Mouse (Mus musculus): ENCODE measurements around the gene Hamp2. TPM values are rescaled to one million over a fixed set of nuclear protein-coding genes. Genes with fewer than 3 reads are reported as not detected.
"Not testable (repeated sequence)": the region's sequence is repeated elsewhere in the genome, so short reads cannot be mapped to it uniquely, and the experiment has no call there.

Gene Hamp2
- total RNA-seq, 2 experiments from 2014 or later, result 2.9 to 4.6 TPM

DNA sequence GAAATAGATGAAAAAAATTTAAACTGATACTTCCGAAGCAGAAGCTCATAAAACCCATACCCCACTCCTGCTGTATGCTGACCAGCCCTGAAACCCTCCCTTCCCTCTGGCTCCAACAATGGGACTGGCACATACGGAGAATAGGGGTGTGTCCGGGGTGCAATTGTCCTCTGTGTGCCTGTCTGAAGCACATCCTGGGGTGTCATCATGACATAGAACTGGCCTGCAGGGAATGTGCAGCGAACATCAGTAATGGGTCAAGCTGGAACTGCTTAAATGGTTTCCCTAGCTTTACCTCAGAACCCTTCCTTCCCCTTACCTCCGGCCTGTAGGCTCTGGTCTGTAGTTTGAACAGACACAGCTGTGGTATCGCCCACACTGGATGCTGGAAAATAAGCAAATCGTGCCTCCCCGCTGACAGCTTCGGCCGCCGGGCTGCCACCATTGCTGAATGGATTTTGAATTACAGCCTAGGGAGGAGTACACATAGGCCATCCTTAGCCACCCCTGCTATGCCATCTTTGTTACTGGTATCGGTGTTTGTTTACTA, 30.6 kb upstream of the Hamp2 start:
- intact Hi-C loops (cut with DNase I), result loop anchor here (5.0 to 10.0 kb wide), 4 partner anchors 97 to 360 kb away; partner anchors contain the start of genes Fxyd7, Tmem147 and Zbtb32
- no peak for DNase-seq

DNA sequence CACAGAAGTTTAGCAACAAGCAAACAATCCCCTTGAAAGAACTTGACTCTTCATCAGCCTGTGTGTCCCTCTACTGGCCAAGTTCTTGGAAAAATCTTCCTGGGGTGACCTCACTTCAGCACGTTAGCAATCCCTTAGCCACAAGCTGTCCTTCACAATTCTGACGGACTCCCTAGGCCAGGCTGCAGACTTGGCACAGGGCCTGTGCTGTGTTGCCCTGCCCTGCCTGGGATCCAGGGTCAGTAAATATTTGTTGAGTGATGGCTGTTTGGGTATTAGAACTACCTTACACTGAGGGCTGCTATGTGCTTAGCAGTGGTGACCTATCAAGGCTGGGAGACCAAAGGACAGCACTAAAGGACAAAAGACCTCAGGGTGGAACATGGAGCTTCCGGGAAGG, 29.6 kb upstream of the Hamp2 start:
- intact Hi-C loops (cut with DNase I), result loop anchor here (10.0 kb wide), 1 partner anchor 359 kb away; the partner anchor contains the start of gene Zbtb32
- DNase-seq, result no peak

DNA sequence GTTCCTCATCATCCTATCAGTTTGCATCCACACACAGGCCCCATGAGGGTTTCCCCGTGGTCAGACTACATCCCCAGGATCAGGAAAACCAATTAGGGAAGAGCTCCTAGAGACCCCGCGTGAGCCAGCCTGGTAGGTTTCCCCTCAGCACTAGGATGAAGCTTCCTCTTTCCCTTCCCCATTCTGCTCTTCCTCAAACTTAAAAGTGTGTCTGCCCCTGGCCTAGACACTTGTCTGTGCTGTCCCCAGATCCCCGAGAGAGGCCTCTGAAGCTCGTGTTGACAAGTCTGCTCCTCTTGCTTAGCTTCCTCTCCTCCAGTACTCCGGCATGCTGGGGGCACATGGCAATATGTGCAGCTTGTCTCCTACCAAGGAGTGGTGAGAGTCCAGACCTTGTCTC, 29.0 kb upstream of the Hamp2 start:
- DNase-seq, result peak in 1 of 2 experiments; percentile 11
- intact Hi-C loops (cut with DNase I), result loop anchor here (10.0 kb wide), 1 partner anchor 359 kb away; the partner anchor contains the start of gene Zbtb32

DNA sequence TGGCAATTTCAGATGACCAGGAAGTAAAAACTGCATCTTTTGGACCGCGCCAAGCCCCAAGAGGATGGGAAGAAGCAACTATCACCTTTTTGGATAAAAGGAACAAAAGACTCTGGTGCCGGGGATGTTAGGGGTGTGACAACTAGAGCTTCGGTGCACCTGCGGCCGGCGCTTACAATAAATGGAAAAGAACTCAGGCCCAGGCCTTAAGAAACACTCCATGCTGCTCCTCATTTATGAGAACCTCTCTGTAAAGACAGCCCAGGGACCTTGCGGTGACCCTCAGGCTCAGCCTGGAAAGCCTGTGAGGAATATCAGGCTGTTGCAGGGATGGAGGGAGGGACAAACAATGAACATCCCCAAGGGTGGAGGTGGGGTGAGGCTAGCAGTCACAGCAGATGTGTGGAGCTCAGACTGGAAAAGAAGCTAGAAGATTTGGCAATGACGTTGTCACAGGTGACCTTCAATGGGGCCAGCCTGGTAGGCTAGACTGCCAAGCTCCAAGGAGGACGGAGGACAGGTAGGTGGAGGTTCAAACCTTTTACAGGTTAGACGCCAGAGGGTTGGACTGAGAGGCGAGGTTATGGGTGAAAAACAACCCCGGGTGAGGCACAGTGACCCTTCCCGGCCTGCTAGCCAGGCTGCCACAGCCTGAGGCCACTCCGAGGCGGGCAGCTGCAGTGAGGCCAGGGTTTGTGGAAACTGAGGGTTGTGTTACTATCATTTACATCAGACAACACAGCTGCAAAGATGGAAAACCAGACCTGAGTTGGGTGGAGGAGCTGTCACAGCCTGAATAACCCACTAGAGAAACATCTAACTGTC, 28.2 kb upstream of the Hamp2 start:
- intact Hi-C loops (cut with DNase I), result loop anchor here (10.0 kb wide), 1 partner anchor 358 kb away; the partner anchor contains the start of gene Zbtb32
- DNase-seq, result no peak

DNA sequence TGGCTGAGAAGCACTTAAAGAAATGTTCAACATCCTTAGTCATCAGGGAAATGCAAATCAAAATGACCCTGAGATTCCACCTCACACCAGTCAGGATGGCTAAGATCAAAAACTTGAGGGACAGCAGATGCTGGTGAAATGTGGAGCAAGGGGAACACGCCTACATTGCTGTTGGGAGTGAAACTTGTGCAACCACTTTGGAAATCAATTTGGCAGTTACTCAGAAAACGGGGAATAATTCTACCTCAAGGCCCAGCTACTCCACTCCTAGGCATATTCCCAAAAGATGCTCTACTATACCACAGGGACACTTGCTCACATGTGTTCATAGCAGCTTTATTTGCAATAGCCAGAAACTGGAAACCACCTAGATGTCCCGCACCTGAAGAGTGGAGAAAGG, 25.4 kb upstream of the Hamp2 start:
- intact Hi-C loops (cut with DNase I), result loop anchor here (10.0 kb wide), 1 partner anchor 355 kb away; the partner anchor contains the start of gene Zbtb32
- not testable (repeated sequence) for DNase-seq

DNA sequence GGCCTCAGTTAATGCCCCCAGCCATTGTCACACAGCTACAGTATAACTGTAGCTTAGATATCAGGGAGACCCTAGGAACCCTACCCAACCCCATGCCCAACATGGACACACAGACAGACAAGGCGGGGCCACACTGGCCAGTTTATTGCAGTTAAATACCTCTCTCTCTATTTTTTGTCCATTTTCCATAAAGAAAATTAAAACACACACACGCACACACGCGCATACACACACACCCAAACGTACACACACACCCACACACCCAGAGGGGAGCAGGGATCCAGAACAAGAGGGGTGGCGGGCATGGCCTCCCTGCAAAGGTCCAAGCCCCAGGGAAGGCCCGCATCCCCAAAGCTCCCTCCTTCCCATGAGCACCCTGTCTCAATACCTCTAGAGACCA, 21.4 kb upstream of the Hamp2 start:
- no peak for DNase-seq
- intact Hi-C loops (cut with DNase I), result no loop called here

DNA sequence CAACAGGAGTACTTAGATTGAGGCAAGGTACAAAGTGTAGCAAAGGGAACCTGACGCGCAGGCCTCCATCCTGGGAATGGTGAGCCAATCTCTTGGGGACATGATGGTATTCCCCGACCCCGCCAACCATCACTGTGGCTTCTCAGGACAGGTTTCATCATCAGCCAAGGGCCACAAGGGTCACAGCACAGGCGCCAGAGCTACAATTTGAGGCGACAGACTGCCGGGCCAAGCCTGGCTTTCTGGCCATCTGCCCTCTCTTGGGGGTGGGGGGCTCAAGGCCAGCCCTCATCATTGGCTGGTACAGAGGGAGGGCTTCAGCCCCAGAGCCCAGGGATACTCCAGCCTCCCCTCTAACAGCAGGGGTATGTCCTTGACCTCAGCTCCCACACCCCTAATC, 21.0 kb upstream of the Hamp2 start:
- intact Hi-C loops (cut with DNase I), result not testable (repeated sequence)

DNA sequence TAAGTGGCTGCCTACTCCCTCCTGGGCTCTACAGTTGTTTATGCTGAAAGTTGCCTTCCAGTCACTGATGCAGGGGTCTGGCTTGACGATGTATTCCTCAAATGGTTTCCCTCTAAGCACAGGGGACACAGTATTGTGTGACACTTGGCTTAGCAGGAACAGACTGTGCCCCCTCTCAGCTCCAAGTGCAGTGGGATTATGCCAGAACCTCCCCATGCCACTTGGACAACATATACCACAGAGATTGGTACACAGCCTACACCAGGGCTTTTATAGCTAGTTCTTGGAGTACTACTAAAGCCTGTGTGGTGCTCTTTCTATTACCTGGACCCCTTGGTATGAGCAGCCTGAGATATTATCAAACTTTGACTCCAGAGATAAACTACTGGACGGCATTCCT, 20.2 kb upstream of the Hamp2 start:
- intact Hi-C loops (cut with DNase I); DNase-seq: not testable (repeated sequence)

More for the DNA sequence above, 21.0 kb upstream of the Hamp2 start:
- not testable (repeated sequence) for DNase-seq

DNA sequence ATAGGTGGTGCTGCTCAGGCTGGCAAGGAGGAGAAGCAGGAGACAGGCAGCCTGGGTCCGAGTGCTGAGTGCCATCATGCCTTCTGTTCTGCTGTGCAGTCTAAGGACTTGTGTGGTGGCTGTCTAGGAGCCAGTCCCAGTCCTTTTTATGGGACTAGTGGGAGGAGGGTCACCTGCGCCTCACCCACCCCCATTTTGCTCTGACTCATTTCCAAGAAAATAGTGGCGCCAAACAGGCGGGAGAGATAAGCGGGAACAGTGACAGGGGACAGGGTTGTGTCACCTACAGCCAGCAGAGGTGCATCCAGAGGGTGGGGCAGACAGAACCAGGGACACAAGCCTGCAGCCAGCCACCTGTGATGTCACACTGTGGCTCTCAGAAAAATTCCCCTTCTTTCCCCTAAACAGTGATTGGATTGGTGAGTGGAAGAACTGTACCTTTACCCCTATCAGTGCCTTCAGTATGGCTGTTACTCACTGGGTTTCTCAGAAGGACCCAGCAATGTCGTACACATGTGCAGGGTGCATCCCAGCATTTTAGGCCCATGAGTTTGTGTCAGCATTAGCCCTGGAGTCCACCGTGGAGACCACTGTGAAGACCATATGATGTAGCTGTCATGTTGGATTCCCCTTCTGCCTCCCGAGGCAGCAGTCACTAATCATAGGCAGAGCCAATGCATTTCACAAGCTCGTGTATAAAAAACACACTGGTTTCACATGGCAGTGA, 19.6 kb upstream of the Hamp2 start, which contains the start of gene Hamp:
Hamp (minus strand) TSS at position 124 of the 727 bp plus-strand sequence.
- DNase-seq, result no peak
- intact Hi-C loops (cut with DNase I), result no loop called here

DNA sequence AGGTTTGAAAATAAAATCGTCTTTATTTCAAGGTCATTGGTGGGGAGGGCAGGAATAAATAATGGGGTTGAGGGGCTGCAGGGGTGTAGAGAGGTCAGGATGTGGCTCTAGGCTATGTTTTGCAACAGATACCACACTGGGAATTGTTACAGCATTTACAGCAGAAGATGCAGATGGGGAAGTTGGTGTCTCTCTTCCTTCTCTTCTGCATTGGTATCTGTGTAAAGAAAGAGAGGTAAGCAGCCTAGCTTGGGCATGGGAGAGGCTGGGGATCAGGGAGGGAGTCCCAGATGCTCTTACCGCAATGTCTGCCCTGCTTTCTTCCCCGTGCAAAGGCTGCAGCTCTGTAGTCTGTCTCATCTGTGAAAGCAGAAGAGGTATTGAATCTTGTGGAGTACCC, 17.9 kb upstream of the Hamp2 start:
- DNase-seq, result not testable (repeated sequence)
- intact Hi-C loops (cut with DNase I), result loop anchor here (1.0 kb wide), 1 partner anchor 20 kb away; no protein-coding TSS in a partner anchor

DNA sequence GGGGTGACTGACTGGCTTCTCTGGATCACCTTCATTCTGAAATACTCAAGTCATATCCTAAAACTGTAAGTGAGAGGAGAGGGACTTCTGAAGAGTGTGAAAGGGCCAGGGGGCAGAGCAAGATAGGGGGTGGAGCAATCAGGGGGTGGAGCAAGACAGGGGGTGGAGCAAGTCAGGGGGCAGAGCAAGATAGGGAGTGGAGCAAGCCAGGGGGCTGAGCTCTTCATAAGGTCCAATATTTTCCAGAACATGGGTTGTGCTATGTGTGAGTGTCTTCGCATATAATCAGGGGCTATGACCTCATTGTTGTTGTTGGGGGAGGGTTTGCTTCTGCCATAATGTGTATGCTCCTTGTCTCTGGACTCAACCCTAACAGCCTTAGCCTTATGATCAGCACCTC, 15.6 kb upstream of the Hamp2 start:
- DNase-seq; intact Hi-C loops (cut with DNase I): not testable (repeated sequence)

DNA sequence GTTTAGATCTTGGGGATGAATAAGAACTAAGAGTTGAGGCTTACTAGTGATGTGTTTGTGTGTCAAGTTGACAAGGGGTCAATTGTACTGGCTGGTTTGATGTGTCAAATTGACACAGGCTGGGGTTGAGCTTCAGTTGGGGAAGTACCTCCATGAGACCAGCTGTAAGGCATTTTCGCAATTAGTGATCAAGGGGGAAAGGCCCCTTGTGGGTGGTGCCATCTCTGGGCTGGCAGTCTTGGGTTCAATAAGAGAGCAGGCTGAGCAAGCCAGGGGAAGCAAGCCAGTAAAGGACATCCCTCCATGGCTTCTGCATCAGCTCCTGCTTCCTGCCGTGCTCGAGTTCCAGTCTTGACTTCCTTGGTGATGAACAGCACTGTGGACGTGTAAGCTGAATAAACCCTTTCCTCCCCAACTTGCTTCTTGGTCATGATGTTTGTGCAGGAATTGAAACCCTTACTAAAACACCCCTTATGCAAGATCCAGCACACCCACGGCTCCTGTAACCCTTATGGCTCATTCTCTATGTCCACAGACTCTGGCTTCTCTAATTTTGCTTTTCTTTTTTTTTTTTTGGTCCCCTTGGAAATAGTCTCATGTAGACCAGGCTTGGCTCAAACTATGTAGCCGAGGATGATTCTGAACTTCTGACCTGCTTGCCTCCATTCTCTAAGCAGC, 11.1 kb upstream of the Hamp2 start:
- DNase-seq; intact Hi-C loops (cut with DNase I): not testable (repeated sequence)

DNA sequence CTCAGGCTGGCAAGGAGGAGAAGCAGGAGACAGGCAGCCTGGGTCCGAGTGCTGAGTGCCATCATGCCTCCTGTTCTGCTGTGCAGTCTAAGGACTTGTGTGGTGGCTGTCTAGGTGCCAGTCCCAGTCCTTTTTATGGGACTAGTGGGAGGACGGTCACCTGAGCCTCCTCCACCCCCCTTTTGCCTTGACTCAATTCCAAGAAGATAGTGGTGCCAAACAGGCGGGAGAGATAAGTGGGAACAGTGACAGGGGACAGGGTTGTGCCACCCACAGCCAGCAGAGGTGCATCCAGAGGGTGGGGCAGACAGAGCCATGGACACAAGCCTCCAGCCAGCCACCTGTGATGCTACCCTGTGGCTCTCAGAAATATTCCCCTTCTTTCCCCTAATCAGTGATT, 410 bp downstream of the Hamp2 start:
- DNase-seq, result no peak
- intact Hi-C loops (cut with DNase I), result no loop called here

DNA sequence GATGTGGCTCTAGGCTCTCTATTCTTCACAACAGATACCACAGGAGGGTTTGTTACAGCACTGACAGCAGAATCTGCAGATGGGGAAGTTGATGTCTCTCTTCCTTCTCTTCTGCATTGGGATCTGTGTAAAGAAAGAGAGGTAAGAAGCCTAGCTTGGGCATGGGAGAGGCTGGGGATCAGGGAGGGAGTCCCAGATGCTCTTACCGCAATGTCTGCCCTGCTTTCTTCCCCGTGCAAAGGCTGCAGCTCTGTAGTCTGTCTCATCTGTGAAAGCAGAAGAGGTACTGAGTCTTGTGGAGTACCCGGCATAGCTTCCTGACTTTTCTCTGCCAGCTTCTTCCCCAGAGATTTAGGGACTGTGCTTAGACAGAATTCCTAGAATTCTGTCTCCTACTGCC, 2.0 kb downstream of the Hamp2 start:
- intact Hi-C loops (cut with DNase I), result loop anchor here (1.0 kb wide), 1 partner anchor 20 kb away; no protein-coding TSS in a partner anchor
- DNase-seq, result not testable (repeated sequence)

DNA sequence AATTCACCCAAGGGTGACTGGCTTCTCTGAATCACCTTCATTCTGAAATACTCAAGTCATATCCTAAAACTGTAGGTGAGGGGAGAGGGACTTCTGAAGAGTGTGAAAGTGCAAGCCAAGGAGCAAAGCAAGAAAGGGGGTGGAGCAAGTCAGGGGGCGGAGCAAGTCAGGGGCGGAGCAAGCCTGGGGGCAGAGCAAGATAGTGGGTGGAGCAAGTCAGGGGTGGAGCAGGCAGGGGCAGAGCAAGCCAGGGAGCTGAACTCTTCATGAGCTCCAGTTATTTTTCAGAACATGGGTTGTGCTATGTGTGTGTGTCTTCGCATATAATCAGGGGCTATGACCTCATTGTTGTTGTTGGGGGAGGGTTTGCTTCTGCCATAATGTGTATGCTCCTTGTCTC, 4.3 kb downstream of the Hamp2 start:
- intact Hi-C loops (cut with DNase I), result no loop called here
- DNase-seq, result no peak

DNA sequence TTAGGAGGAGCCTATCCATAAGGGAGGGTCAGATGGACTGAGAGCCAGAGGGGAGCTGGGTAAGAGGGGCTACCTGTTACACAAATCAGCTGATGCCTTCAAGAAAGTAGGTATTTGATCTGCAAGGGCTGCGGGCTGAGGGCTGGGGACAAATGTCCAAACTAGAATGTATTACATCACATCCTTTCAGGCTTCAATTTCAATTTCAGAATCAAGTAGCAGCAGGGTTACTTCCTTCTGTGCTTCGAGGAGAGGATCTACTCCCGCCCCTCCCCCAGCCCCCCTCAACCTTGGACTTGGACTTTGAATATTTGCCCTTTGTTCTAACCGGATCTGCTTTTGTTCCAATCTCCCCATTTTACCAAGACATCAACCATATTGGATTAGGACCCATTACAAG, 7.3 kb downstream of the Hamp2 start:
- DNase-seq, result no peak
- intact Hi-C loops (cut with DNase I), result no loop called here

DNA sequence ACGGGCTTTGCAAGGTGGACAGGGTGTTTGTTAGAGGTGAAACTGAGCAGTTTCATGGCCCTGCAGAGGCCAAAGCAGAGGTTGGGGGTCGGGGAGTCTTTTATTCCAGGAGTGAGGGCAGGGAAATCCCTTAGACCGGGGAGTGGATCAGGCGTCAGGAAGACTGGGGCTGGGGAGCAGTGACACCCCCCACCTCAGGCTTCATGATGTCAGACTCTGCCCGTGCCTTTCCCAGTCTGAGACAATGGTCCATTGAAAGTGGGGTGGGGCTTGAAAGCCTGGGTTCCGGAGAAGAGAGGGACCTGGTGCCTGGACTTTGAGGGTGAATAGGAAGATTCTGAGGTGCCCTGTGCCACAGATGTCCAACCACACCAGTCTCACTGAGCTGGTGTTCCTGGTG, 7.8 kb downstream of the Hamp2 start:
- intact Hi-C loops (cut with DNase I), result no loop called here
- DNase-seq, result no peak

DNA sequence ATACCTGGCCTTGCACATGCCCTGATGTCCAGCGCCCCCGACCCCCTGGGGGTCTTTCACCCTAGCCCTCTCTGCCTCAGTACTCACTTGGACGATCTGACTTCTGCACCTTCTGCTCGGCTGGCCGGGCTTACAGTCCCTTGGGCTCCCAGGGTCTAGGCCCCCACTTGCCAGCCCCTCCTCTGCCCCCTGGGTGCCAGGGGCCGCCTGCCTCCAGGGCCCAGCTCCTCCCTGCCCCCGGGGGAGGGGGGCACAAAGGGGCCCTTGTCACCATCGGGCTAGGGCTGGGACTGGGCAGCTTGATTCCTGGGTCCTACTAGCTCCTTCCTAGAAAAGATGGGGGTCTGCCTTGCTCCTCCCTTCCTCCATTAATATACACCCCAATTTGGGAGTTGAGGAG, 9.7 kb downstream of the Hamp2 start, which contains the start of gene Mag:
Mag (minus strand) TSS at position 142 of the 400 bp plus-strand sequence.
- intact Hi-C loops (cut with DNase I), result no loop called here

DNA sequence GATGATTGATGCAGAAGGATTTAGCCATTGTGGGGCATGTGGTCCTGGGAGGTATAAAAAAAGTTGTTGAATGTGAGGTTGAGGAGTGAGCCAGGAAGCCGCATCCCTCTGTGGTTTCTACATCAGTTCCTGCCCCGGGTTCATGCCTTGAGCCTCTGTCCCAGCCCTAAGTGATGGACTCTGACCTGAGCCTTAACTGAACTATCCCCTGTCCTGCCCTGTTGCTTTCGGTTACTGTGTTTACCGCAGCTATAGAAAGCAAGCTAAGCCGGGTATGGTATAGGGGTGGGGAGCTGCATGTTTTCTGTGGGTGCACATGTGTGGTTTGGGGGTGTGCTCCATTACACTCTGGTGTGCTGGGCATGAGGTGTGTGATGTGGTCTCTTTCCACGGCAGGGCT, 14.7 kb downstream of the Hamp2 start:
- DNase-seq, result no peak
- intact Hi-C loops (cut with DNase I), result no loop called here

More for the DNA sequence above, 9.7 kb downstream of the Hamp2 start, which contains the start of gene Mag:
- DNase-seq, result no peak

DNA sequence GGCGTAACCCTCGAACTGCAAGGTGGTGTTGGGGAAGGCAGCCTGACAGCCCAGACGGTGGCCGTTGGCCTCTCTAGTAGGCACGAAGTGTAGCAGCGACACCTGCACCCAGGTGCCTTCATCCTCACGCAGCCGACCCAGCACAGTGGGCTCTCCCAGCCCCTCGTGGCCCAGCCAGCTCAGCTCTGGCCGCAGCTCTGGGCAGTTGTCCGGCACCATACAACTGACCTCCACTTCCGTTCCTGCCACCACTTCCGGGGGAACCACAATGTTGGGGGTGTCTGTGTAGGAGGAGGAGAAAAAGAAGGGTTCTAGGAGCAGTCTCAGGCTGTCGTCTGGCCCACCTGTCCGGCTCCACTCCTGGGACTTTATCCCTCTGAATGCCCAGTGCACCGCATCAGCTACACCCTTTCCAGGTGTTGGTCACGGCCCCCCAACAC, 15.5 kb downstream of the Hamp2 start:
- intact Hi-C loops (cut with DNase I), result no loop called here
- no peak for DNase-seq
